Mouse (Mus musculus): ENCODE measurements around the gene Gcnt3. TPM values are rescaled to one million over a fixed set of nuclear protein-coding genes. Genes with fewer than 3 reads are reported as not detected.

The Gcnt3 gene
- 0.77 TPM in 1 of 2 replicates, not detected in the other for polyA plus RNA-seq (2015; fragmentation: Nextera tagmentation; extraction: Ambion mirVana)

DNA sequence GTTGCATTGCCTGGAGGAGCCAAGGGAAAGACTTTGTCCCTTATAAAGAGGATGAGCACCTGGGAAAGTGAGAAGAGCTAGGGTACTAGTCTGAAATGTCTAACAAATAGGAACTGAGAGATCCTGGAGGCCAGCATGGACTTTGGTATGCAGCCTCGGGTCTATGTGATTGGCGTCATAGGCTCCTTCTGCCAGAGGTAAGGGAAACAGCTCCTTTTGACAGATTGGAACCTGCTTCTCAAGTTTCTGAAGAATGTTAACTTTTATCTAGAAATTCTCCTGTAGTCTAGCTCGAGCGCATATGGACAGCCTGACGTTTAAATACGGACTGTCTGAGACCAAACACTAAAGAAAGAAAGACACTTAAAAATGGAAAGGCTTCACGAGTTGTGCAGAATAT, at the start of gene Gcnt3:
Gene Gcnt3 (minus strand): TSS at position 101 of the 400 bp plus-strand sequence.
- Histone ChIP-seq H3K9ac (replicated peaks) (no peak within 1 kb of the TSS), H3K9me3 (replicated peaks) (no peaks in the 10 kb centered on the region), H3K27me3 (replicated peaks) (no peaks in the 10 kb centered on the region), H3K36me3 (no peaks in the 10 kb centered on the region), H3K4me2 (no peak within 1 kb of the TSS), H3K4me3 (replicated peaks) (no peak within 1 kb of the TSS), H3K4me1 (no peaks in the 10 kb centered on the region), H3K27ac (replicated peaks) (no peak within 1 kb of the TSS)
- 90% methylated on average over 7 of the region's 7 CpGs for WGBS
- no peak for ATAC-seq (ENCODE audit: low FRiP score)

DNA sequence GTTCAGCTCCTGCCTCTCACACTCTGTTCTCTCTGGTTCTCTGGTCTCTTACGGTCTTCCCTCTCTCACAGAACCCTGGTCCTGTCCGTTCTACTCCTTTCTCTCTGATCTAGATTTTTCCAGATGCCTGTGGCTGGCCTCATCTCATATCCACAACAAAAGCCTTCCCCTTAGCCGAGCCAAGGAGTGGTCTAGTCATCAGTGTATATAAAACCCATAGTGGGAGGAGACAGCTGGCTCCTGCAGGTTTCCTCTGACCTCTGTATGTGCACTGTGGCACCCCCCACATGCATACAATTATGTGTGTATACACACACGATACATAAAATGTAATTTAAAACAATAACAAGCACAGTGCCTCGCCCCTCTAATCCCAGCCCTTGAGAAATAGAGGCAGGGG, 49.5 kb upstream of the Gcnt3 start:
- Histone ChIP-seq H3K4me2 (no peak overlapping the region), H3K9ac (replicated peaks) (no peak overlapping the region), H3K4me3 (replicated peaks) (no peak overlapping the region), H3K4me1 (peaks cover 11% of the 10 kb centered on the region), H3K9me3 (replicated peaks) (no peaks in the 10 kb centered on the region), H3K27ac (replicated peaks) (no peak overlapping the region), H3K27me3 (replicated peaks) (no peaks in the 10 kb centered on the region), H3K36me3 (no peaks in the 10 kb centered on the region)
- ATAC-seq (ENCODE audit: low FRiP score): no peak
- WGBS: 68% methylated on average over 5 of the region's 5 CpGs

DNA sequence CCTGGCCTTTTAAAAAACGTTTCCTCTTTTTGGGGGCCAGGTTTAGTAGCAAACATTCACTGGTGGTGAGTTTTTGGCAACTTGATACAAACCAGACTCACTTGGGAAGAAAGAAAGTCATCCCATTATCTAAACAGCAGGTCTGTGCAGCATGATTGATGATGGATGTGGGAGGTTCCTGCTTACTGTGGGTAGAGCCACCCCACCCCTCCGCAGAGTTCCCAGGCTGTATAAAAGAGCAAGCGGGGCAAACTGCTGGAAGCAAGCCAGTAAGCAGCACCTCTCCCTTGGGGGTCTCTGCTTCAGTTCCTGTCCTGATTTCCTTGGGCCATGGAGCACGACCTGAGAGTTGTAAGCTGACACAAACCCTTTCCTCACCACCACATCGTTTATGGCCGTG, 48.2 kb upstream of the Gcnt3 start:
- WGBS: 39% methylated on average over 6 of the region's 6 CpGs
- no peak overlapping the region for H3K4me2 ChIP-seq
- no peaks in the 10 kb centered on the region for H3K9me3 ChIP-seq (replicated peaks)
- no peaks in the 10 kb centered on the region for H3K36me3 ChIP-seq
- ATAC-seq (ENCODE audit: low FRiP score): no peak
- H3K4me3 ChIP-seq (replicated peaks): no peak overlapping the region
- H3K4me1 ChIP-seq: peaks cover 11% of the 10 kb centered on the region
- no peak overlapping the region for H3K27ac ChIP-seq (replicated peaks)
- H3K27me3 ChIP-seq (replicated peaks): no peaks in the 10 kb centered on the region
- H3K9ac ChIP-seq (replicated peaks): no peak overlapping the region

DNA sequence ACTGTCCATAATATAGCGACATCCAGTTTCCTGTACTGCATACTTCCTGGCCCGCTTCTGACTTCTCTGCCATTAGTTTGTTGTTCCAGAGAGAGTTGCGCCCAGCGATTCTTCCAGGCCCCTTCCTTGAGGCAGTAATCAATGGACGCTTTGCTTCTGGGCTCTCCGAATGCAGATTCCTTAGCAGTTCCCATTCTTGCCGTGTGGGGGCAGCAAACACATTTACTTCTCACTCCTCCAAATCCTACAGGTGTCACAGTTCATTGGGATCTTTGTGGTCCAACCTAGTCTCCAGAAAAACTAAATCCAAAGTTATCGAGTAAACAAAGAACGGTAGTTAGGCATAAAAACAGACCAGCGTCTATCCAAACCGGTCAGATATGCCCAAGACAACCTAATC, 46.2 kb upstream of the Gcnt3 start:
- no peak for ATAC-seq (ENCODE audit: low FRiP score)
- Histone ChIP-seq H3K9me3 (replicated peaks) (no peaks in the 10 kb centered on the region), H3K27ac (replicated peaks) (no peak overlapping the region)

DNA sequence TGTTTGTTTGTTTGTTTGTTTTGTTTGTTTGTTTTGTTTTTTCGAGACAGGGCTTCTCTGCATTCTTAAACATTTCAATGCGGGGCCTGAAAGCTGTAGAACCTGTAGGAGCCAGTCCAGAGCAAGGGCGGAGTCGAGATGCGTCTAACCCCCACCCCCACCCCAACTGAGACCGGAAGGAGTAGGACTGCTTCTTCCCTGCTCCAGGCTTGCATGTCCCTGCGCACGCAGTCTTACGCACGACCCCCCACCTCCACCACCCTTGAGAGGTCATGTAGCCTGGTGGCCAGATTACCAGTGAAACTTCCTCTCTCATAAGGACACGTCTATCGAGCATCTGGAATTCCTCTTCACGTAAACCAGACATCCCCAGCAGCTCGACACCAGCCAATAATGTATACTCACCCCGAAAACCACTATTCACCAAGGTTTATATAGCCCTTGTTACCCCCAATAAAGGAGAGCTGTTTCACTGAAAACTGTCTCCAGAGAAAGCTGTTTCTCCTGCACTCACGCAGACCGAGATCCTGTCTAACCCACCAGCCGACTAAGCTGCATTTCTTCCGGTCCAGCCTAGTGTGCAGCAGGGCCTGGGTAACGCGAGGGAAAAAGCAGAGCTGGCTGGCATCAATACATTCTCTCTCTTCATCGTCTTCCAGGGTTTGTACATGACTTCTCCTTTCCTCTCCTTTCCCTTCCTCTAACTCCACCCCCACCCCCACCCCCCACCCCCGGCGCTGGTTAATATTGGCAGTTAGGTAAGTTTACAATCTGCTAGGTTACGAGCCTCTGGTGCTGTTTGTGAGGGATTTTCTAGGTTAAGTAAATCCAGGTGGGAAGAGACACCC, 44.7 kb upstream of the Gcnt3 start:
- H3K36me3 ChIP-seq: no peaks in the 10 kb centered on the region
- H3K4me1 ChIP-seq: 0 out of 2 replicates have a peak, but pooled peaks cover 3% of the 10 kb centered on the region
- H3K4me2 ChIP-seq: no peak overlapping the region
- H3K27ac ChIP-seq (replicated peaks): no peak overlapping the region
- H3K4me3 ChIP-seq (replicated peaks): no peak overlapping the region
- H3K9ac ChIP-seq (replicated peaks): no peak overlapping the region
- no peak for ATAC-seq (ENCODE audit: low FRiP score)
- no peaks in the 10 kb centered on the region for H3K27me3 ChIP-seq (replicated peaks)
- H3K9me3 ChIP-seq (replicated peaks): no peaks in the 10 kb centered on the region
- 65% methylated on average over 25 of the region's 25 CpGs for WGBS

More for the DNA sequence above, 46.2 kb upstream of the Gcnt3 start:
- no peaks in the 10 kb centered on the region for H3K36me3 ChIP-seq
- no peaks in the 10 kb centered on the region for H3K27me3 ChIP-seq (replicated peaks)
- peaks cover 11% of the 10 kb centered on the region for H3K4me1 ChIP-seq
- no peak overlapping the region for H3K4me2 ChIP-seq
- WGBS: 69% methylated on average over 11 of the region's 11 CpGs
- H3K4me3 ChIP-seq (replicated peaks): no peak overlapping the region
- H3K9ac ChIP-seq (replicated peaks): no peak overlapping the region

DNA sequence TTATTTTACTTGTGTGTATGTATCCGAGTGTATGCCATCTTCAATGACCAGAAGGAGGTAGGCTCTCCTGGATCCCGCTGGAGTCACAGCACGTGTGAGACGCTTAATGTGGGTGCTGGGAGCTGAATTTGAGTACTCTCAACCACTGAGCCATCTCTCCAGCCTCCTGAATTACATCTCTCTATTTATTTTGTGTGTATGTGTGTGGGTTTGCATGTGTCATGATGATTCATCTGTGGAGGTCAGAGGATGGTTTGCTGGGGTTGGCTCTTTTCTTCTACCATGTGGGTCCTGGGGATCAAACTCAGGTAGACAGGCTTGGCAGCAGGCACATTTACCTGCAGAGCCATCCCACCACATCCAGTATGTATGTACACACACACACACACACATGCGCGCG, 43.9 kb upstream of the Gcnt3 start:
- Histone ChIP-seq H3K27ac (replicated peaks) (no peak overlapping the region), H3K4me1 (0 out of 2 replicates have a peak, but pooled peaks cover 3% of the 10 kb centered on the region), H3K4me2 (no peak overlapping the region), H3K9ac (replicated peaks) (no peak overlapping the region), H3K4me3 (replicated peaks) (no peak overlapping the region), H3K36me3 (no peaks in the 10 kb centered on the region), H3K9me3 (replicated peaks) (no peaks in the 10 kb centered on the region), H3K27me3 (replicated peaks) (no peaks in the 10 kb centered on the region)
- whole genome bisulfite sequencing: 96% methylated on average over 7 of the region's 7 CpGs
- ATAC-seq (ENCODE audit: low FRiP score): no peak

DNA sequence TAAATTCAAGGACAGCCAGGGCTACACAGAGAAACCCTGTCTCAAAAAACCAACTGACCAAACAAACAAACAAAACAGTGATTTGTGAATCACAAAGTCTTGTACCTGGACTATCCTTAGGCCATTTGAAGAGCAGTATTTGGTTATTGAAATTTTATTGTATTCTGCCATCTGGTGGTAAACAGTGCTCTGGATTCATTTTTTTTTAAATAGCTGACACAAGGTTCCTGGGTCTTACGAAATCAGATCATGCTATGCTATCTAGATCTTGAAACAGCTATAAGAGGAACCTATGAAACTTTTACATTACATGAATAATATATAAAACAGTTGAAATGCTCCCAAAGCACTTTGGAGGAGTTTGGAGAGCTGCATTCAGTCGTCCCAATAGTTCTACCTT, 43.1 kb upstream of the Gcnt3 start:
- Histone ChIP-seq H3K4me2 (no peak overlapping the region), H3K9me3 (replicated peaks) (no peaks in the 10 kb centered on the region), H3K9ac (replicated peaks) (no peak overlapping the region), H3K27me3 (replicated peaks) (no peaks in the 10 kb centered on the region), H3K36me3 (no peaks in the 10 kb centered on the region), H3K4me1 (no peaks in the 10 kb centered on the region), H3K4me3 (replicated peaks) (no peak overlapping the region), H3K27ac (replicated peaks) (no peak overlapping the region)
- ATAC-seq (ENCODE audit: low FRiP score): no peak
- 77% methylated on average over 2 of the region's 2 CpGs for WGBS

DNA sequence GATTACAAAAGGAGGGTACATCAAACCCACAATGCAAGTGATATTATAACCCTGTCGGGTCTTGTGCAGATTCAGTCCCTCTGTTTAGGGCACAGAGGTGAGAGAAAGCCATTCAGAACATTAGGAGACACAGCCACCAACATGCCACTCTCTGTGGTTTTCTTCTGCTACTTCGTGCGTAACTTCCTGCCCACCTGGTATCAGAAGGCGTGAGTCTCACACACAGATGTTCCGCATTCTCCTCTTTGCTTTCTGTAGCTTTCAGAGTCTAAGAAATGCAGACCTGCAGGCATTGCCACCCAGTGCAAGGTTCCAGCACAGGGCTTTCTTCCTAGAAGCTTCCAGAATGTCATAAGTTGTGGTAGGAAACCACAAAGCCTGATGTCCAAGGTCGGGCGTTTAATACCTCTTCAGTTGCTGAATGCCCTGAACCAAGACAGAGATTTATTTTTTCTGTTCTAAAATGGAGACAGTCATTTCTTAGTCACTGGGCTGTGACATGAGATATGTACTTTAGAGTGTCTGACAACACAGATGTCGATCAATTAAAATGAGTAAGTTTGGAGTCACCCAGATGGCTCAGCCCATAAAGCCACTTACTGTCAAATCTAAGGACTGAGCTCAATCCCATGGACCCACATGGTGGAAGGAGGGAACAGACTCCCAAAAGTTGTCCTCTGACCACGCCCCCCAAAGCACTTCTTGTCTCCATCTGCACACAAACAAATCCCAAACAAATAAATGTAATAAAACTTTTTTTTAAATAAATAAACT, 42.3 kb upstream of the Gcnt3 start:
- no peak overlapping the region for H3K4me2 ChIP-seq
- no peaks in the 10 kb centered on the region for H3K36me3 ChIP-seq
- H3K4me1 ChIP-seq: no peaks in the 10 kb centered on the region
- H3K9me3 ChIP-seq (replicated peaks): no peaks in the 10 kb centered on the region
- no peaks in the 10 kb centered on the region for H3K27me3 ChIP-seq (replicated peaks)
- WGBS: 87% methylated on average over 9 of the region's 9 CpGs
- H3K9ac ChIP-seq (replicated peaks): no peak overlapping the region
- H3K27ac ChIP-seq (replicated peaks): no peak overlapping the region
- no peak overlapping the region for H3K4me3 ChIP-seq (replicated peaks)
- ATAC-seq (ENCODE audit: low FRiP score): no peak

DNA sequence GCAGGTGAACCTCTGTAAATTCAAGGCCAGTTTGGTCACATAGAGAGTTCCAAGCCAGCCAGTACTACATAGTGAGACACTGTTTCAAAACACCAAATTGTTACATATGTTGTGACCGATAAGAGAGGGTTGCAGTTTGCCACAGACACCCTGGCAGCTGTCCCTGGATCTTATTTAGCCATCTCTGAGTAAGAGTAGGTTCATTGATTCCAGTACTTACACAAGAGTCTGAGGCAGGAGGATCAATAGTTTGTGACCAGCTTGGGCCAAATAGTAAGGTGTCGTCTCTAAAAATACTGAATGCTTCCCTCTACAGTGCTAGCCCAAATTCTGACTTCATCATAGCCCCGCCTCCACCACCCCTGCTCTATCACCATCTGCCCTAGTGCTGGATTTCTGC, 40.1 kb upstream of the Gcnt3 start:
- no peak overlapping the region for H3K4me3 ChIP-seq (replicated peaks)
- no peaks in the 10 kb centered on the region for H3K36me3 ChIP-seq
- no peak overlapping the region for H3K9ac ChIP-seq (replicated peaks)
- H3K27me3 ChIP-seq (replicated peaks): no peaks in the 10 kb centered on the region
- H3K27ac ChIP-seq (replicated peaks): no peak overlapping the region
- ATAC-seq (ENCODE audit: low FRiP score): no peak
- no peak overlapping the region for H3K4me2 ChIP-seq
- 89% methylated on average over 3 of the region's 3 CpGs for WGBS
- no peaks in the 10 kb centered on the region for H3K4me1 ChIP-seq
- H3K9me3 ChIP-seq (replicated peaks): no peaks in the 10 kb centered on the region

DNA sequence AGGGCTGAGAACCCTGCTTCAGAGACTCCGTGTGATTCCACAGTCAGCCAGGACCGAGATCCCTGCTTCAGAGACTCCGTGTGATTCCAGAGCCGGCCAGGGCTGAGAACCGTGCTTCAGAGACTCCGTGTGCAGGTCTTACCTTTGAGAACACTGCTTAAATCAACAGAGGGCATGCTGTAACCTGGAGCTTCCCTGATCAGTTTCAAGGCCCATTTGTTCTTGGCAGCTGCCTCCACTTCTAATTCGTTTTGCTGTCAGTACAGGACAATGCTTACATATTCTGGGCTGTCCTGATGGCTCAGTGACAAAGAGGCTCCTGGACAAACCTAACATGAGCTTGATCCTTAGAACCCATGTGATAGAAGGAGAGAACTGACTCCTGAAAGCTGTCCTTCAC, 39.3 kb upstream of the Gcnt3 start:
- no peaks in the 10 kb centered on the region for H3K27me3 ChIP-seq (replicated peaks)
- no peak overlapping the region for H3K9ac ChIP-seq (replicated peaks)
- WGBS: 69% methylated on average over 7 of the region's 7 CpGs
- H3K4me2 ChIP-seq: no peak overlapping the region
- no peak overlapping the region for H3K27ac ChIP-seq (replicated peaks)
- no peaks in the 10 kb centered on the region for H3K9me3 ChIP-seq (replicated peaks)
- H3K4me3 ChIP-seq (replicated peaks): no peak overlapping the region
- H3K36me3 ChIP-seq: no peaks in the 10 kb centered on the region
- H3K4me1 ChIP-seq: no peaks in the 10 kb centered on the region
- ATAC-seq (ENCODE audit: low FRiP score): no peak

DNA sequence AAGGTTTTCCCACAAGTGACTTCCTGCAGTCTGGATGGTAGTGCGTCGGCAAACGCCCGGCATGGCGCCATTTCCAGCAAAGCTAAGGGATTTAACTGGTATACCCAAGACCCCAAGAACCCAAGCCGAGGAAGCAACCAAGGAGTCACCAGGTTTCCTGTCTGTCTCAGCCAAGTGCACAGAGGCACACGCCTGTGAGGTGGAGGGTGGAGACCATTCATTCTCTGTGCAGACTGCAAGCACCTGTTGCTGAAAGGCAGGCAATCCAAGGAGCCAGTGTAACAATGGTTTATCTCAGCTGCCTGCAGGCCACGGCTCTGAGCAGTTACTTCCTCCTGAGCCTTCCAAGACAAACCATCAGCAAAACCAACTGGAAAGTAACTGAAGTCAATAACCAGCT, 34.5 kb upstream of the Gcnt3 start:
- no peak for ATAC-seq (ENCODE audit: low FRiP score)
- H3K36me3 ChIP-seq: no peaks in the 10 kb centered on the region
- 0 out of 2 replicates have a peak, but pooled peaks cover 5% of the 10 kb centered on the region for H3K4me1 ChIP-seq
- H3K4me3 ChIP-seq (replicated peaks): no peak overlapping the region
- no peak overlapping the region for H3K4me2 ChIP-seq
- H3K27ac ChIP-seq (replicated peaks): no peak overlapping the region
- no peaks in the 10 kb centered on the region for H3K9me3 ChIP-seq (replicated peaks)
- H3K9ac ChIP-seq (replicated peaks): no peak overlapping the region
- H3K27me3 ChIP-seq (replicated peaks): no peaks in the 10 kb centered on the region
- 91% methylated on average over 8 of the region's 8 CpGs for WGBS

DNA sequence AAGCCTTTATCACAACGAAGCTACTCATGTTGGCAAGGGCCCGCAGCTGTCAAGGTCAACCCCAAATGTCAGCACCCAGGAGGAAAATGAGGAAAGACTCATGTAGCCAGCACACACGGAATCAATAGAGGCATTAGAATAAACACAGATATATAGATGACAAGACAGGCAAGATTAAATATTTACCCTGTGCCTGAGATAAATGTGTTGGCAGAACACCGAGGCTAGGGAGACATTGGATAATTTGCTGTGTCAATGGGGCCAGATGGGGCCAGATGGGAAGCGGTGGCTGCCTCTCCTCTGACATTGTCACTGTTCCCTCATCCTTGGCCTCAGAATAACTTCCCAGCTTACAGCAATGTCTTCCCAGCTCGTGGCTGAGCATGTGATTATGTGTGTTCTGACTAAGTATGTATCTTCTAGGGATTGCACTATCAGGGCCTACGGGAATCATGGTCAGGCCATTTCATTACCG, 32.1 kb upstream of the Gcnt3 start:
- no peaks in the 10 kb centered on the region for H3K9me3 ChIP-seq (replicated peaks)
- H3K9ac ChIP-seq (replicated peaks): no peak overlapping the region
- H3K4me3 ChIP-seq (replicated peaks): no peak overlapping the region
- no peak overlapping the region for H3K4me2 ChIP-seq
- no peaks in the 10 kb centered on the region for H3K36me3 ChIP-seq
- H3K27ac ChIP-seq (replicated peaks): no peak overlapping the region
- H3K4me1 ChIP-seq: 0 out of 2 replicates have a peak, but pooled peaks cover 5% of the 10 kb centered on the region
- no peak for ATAC-seq (ENCODE audit: low FRiP score)
- WGBS: 55% methylated on average over 8 of the region's 8 CpGs
- no peaks in the 10 kb centered on the region for H3K27me3 ChIP-seq (replicated peaks)

All from neural tube, embryonic 15.5 days (tissue).